13 mouse cellular contexts compared by ENCODE assay signal in the genomic region with DNA sequence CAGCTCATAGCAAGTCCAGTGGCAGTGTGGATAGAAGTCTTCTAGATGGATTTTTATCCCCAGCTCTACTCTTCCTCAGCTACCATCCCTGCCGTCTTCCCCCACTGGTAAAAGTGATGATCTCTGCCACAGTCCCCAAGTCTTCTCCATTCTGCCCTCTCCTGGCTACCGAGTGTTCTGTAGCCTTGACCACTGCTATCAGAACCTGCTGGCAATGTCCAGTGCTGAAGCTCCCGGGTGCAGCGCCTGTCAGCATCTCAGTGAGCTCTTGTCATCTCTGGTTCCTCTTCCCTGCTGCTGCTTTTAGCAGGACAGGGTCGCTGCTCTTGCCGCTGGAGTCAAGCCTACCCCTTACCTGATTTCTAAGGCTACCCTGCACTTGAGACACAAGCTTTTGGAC.
DNase-seq lines count a peak whose midpoint lies in the region; ATAC-seq and TF ChIP-seq lines count a peak whose summit lies in the region.
"Had no signal": no experiment of that assay in that cellular context is flagged by ENCODE, and none has a peak within 500 bp of the region (broad histone marks: within the 10 kb centered on the region; RNA-seq: fewer than 3 reads in every experiment).

No protein-coding gene starts in this region.

- no peaks in the 10 kb centered on the region for H3K27me3 ChIP-seq in hindbrain, postnatal 0 days (ENCODE audit: insufficient read depth, low read length)
- no peaks in the 10 kb centered on the region for H3K27me3 ChIP-seq in hindbrain, embryonic 11.5 days (ENCODE audit: control insufficient read depth, insufficient read depth, low read length)
- 0 out of 2 replicates have a peak, but pooled peaks cover 3% of the 10 kb centered on the region for H3K27me3 ChIP-seq in lung, postnatal 0 days (replicated peaks; ENCODE audit: insufficient read depth, low read length)
- H3K27me3 ChIP-seq: heart, embryonic 15.5 days; liver, embryonic 15.5 days had no signal

- no peaks in the 10 kb centered on the region for H3K9me3 ChIP-seq in hindbrain, postnatal 0 days (ENCODE audit: low read length)
- no peaks in the 10 kb centered on the region for H3K9me3 ChIP-seq in hindbrain, embryonic 11.5 days (ENCODE audit: control insufficient read depth, low read length)
- H3K9me3 ChIP-seq in lung, postnatal 0 days (ENCODE audit: low read length) = no peaks in the 10 kb centered on the region
- H3K9me3 ChIP-seq: heart, embryonic 15.5 days; liver, embryonic 15.5 days had no signal

- no peak overlapping the region for H3K4me3 ChIP-seq in hindbrain, postnatal 0 days (ENCODE audit: low read length)
- no peak overlapping the region for H3K4me3 ChIP-seq in hindbrain, embryonic 11.5 days (ENCODE audit: low read depth, low read length)
- H3K4me3 ChIP-seq in lung, postnatal 0 days (ENCODE audit: low read depth, low read length) = no peak overlapping the region
- H3K4me3 ChIP-seq: heart, embryonic 15.5 days; liver, embryonic 15.5 days had no signal

- no peaks in the 10 kb centered on the region for H3K4me1 ChIP-seq in hindbrain, postnatal 0 days (ENCODE audit: insufficient read depth, low read length)
- H3K4me1 ChIP-seq in hindbrain, embryonic 11.5 days (replicated peaks; ENCODE audit: control insufficient read depth, insufficient read depth, low read length) = no peaks in the 10 kb centered on the region
- no peaks in the 10 kb centered on the region for H3K4me1 ChIP-seq in lung, postnatal 0 days (ENCODE audit: insufficient read depth, low read depth, low read length)
- H3K4me1 ChIP-seq: heart, embryonic 15.5 days; liver, embryonic 15.5 days had no signal

- DNase-seq in hindbrain, postnatal 0 days (ENCODE audit: low spot score) = no peak
- DNase-seq in hindbrain, embryonic 11.5 days (ENCODE audit: low spot score) = no peak
- DNase-seq in lung, postnatal 0 days (ENCODE audit: low spot score) = peak; percentile 31
- DNase-seq in lung, postnatal 36 days = no peak
- DNase-seq in ZHBTc4 (ENCODE audit: low read depth, low spot score) = peak; percentile 39
- no peak for DNase-seq in left cerebral cortex, adult 18-20 months (ENCODE audit: low spot score in 2 of 2)
- DNase-seq: cerebellum, adult 8-10 months; right cerebral cortex, adult 18-20 months; thymus, adult 2 months had no signal

- H3K4me2 ChIP-seq in hindbrain, postnatal 0 days (ENCODE audit: low read depth, low read length) = no peak overlapping the region
- H3K4me2 ChIP-seq in hindbrain, embryonic 11.5 days (replicated peaks; ENCODE audit: low read depth, low read length) = no peak overlapping the region
- no peak overlapping the region for H3K4me2 ChIP-seq in lung, postnatal 0 days (replicated peaks; ENCODE audit: low read depth, low read length)
- H3K4me2 ChIP-seq: heart, embryonic 15.5 days; liver, embryonic 15.5 days; midbrain, embryonic 11.5 days had no signal

- 44% methylated on average over 6 of the region's 6 CpGs for WGBS in hindbrain, postnatal 0 days
- 44% methylated on average over 6 of the region's 6 CpGs for WGBS in hindbrain, embryonic 11.5 days
- 37% methylated on average over 6 of the region's 6 CpGs for WGBS in lung, postnatal 0 days

- no peaks in the 10 kb centered on the region for H3K36me3 ChIP-seq in hindbrain, postnatal 0 days (ENCODE audit: insufficient read depth, low read length)
- H3K36me3 ChIP-seq in hindbrain, embryonic 11.5 days (ENCODE audit: control insufficient read depth, insufficient read depth, low read length) = no peaks in the 10 kb centered on the region
- no peaks in the 10 kb centered on the region for H3K36me3 ChIP-seq in lung, postnatal 0 days (ENCODE audit: insufficient read depth, low read length)
- H3K36me3 ChIP-seq: heart, embryonic 15.5 days; liver, embryonic 15.5 days had no signal

- no peak overlapping the region for H3K9ac ChIP-seq in hindbrain, postnatal 0 days (replicated peaks; ENCODE audit: low read length)
- no peak overlapping the region for H3K9ac ChIP-seq in hindbrain, embryonic 11.5 days (ENCODE audit: low read depth, low read length)
- no peak overlapping the region for H3K9ac ChIP-seq in lung, postnatal 0 days (replicated peaks; ENCODE audit: low read depth)
- H3K9ac ChIP-seq: heart, embryonic 15.5 days; liver, embryonic 15.5 days had no signal

- TF ChIP-seq EP300 in lung, postnatal 0 days (IDR thresholded peaks at IDR 0.05) = no peak

- no peak overlapping the region for H3K27ac ChIP-seq in hindbrain, postnatal 0 days
- H3K27ac ChIP-seq in hindbrain, embryonic 11.5 days (ENCODE audit: low read depth, low read length) = no peak overlapping the region
- no peak overlapping the region for H3K27ac ChIP-seq in lung, postnatal 0 days (ENCODE audit: low read length)
- H3K27ac ChIP-seq: heart, embryonic 15.5 days; liver, embryonic 15.5 days had no signal

- ATAC-seq in hindbrain, postnatal 0 days = no peak
- no peak for ATAC-seq in hindbrain, embryonic 11.5 days (ENCODE audit: low FRiP score)
- no peak; the same call in 1 of the 2 replicates for ATAC-seq in lung, postnatal 0 days
- ATAC-seq in granulocyte monocyte progenitor cell, adult 5-6 weeks (replicated peaks; ENCODE audit: poor library complexity, severe bottlenecking) = peak; percentile 44

- TF ChIP-seq CTCF in hindbrain, postnatal 0 days (IDR thresholded peaks at IDR 0.05; ENCODE audit: low read depth) = peak; percentile 47
- peak; percentile 53 for TF ChIP-seq CTCF in lung, postnatal 0 days (IDR thresholded peaks at IDR 0.05)

Comparison
In these comparisons a context has a peak if more than half of its experiments do, and no peak if none do; other contexts are left out.
1. DNase-seq: peak in lung, postnatal 0 days (single experiment) and ZHBTc4 (single experiment); none in hindbrain, postnatal 0 days (single experiment), hindbrain, embryonic 11.5 days (single experiment), lung, postnatal 36 days (single experiment) and left cerebral cortex, adult 18-20 months (0 of 2).